Mouse (Mus musculus) liver, postnatal 0 days (tissue): ENCODE data around the gene Trim2. TPM values are rescaled to one million over a fixed set of nuclear protein-coding genes. Genes with fewer than 3 reads are reported as not detected.

Experiments
- ATAC-seq: fragments of 200-750 bp; cut with Nextera tagmentation; 2 replicates; pipeline ENCODE4 v1.8.0; 2017; ENCODE audit warnings: mild to moderate bottlenecking, moderate library complexity
- DNase-seq: peaks from one replicate; pipeline ENCODE4 v3.0.0-alpha.2; 2016
- H3K27ac ChIP-seq: fragments of 300-500 bp; sonication (generic); 2 replicates; pipeline ENCODE4 v1.5.1; 2014; ENCODE audit warnings: antibody characterized with exemption, moderate library complexity, mild to moderate bottlenecking, low read depth
- H3K27me3 ChIP-seq: fragments of 300-500 bp; sonication (generic); 2 replicates; pipeline ENCODE4 v1.6.1; 2014; ENCODE audit warnings: low read length, control low read depth, mixed read lengths; ENCODE audit not compliant: insufficient read depth
- H3K36me3 ChIP-seq: fragments of 300-500 bp; sonication (generic); replicated peaks from 2 replicates; pipeline ENCODE4 v1.6.1; 2014; ENCODE audit warnings: mild to moderate bottlenecking, control low read depth, low read length, moderate library complexity, mixed read lengths; ENCODE audit not compliant: insufficient read depth
- H3K4me1 ChIP-seq: fragments of 300-500 bp; sonication (generic); 2 replicates; pipeline ENCODE4 v1.6.1; 2014; ENCODE audit warnings: antibody characterized with exemption, mild to moderate bottlenecking, control low read depth; ENCODE audit not compliant: insufficient read depth
- H3K4me2 ChIP-seq: fragments of 300-500 bp; sonication (generic); 2 replicates; pipeline ENCODE4 v1.6.1; 2014; ENCODE audit warnings: low read depth, mild to moderate bottlenecking, low read length, moderate library complexity, mixed read lengths
- H3K4me3 ChIP-seq: fragments of 300-500 bp; sonication (generic); 2 replicates; pipeline ENCODE4 v1.5.1; 2014; ENCODE audit warnings: low read depth, low read length
- H3K9ac ChIP-seq: fragments of 300-500 bp; sonication (generic); replicated peaks from 2 replicates; pipeline ENCODE4 v1.6.1; 2014; ENCODE audit warnings: mild to moderate bottlenecking, moderate library complexity
- H3K9me3 ChIP-seq: fragments of 300-500 bp; sonication (generic); 2 replicates; pipeline ENCODE4 v1.6.1; 2016; ENCODE audit warnings: mild to moderate bottlenecking, control low read depth, low read length, mixed read lengths
- CTCF ChIP-seq: sonication (generic); IDR thresholded peaks from 2 replicates; pipeline ENCODE4 v1.5.1; 2016; ENCODE audit warnings: antibody characterized with exemption, low read depth
- EP300 ChIP-seq: IDR thresholded peaks from 2 replicates; pipeline ENCODE4 v1.6.1; 2016; ENCODE audit warnings: antibody characterized with exemption, low read depth, mild to moderate bottlenecking
- WGBS: fragments of 180-500 bp; shearing (Covaris S2); extraction: QIAGEN DNeasy Blood & Tissue Kit; methylation state at CpG from one replicate; pipeline ENCODE4 v1.1.7; 2014; ENCODE audit not compliant: insufficient replicate concordance; 5-methylcytosine and 5-hydroxymethylcytosine counted together
- polyA plus RNA-seq: library from polyadenylated mRNA; unstranded; fragments of >200 nt; fragmentation: Nextera tagmentation; extraction: Ambion mirVana; gene quantifications from 2 replicates; pipeline ENCODE4 v1.2.1, GENCODE M21; 2015

Gene Trim2
- polyA plus RNA-seq, 1 experiment from 2014 or later = 2.7 TPM

DNA sequence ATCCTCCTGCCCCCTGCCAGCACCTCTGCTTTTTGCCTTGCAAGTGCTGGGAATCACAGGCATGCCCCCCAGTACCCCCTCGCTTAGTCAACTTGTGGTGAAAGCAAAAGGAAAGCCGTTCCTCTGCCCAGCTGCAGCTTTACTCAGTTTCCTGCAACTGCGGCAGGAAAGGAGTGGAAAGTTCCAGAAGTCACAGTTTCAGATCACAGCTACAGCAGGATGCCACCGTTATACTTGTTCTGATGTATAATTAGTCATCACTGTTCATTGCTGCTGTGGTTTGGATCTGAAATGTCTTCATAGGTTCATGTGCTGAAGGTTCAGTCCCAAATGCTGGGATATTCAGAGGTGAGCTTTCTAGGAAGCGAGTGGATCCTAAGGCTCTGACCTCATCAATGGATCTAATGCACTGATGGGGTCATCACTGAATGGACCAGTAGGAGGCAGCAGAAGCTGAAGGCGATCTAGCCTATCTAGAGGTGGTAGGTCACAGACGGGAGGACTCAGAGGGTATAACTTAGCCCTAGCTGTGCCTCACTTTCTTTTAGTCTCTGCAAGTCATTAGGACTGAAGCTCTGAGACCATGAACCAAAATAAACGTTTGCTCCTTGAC is 137.2 kb downstream of the Trim2 start:
- H3K4me3 ChIP-seq = no peak overlapping the region
- H3K4me1 ChIP-seq = no peaks in the 10 kb centered on the region
- H3K27ac ChIP-seq = no peak overlapping the region
- H3K27me3 ChIP-seq = no peaks in the 10 kb centered on the region
- H3K36me3 ChIP-seq = peaks cover 10% of the 10 kb centered on the region; the same call in 1 of the 2 replicates
- TF ChIP-seq CTCF (peak; percentile 45), EP300 (no peak)
- no peak for ATAC-seq
- H3K9ac ChIP-seq = no peak overlapping the region
- H3K9me3 ChIP-seq = no peaks in the 10 kb centered on the region
- H3K4me2 ChIP-seq = no peak overlapping the region; the same call in 1 of the 2 replicates
- no peak for DNase-seq
- 43% methylated on average over 8 of the region's 8 CpGs for WGBS

DNA sequence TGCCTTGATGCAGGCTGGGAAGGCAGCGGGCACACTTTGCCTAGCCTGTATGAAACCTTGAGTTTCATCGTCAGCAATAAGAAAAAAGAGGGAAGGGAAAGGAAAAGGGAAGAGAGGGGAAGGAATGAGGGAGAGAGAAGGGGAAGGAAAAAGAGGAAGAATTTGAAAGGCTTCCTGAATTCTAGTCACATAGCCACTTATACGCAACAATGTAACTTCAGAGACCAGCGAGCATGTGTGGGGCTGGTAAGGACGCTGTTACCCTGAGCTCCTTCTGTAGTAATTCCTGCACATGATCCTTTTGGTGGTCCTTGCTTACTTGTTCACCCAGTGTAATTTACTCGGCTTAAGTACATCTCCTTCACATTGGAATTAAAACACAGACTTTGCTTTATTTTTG is 137.7 kb downstream of the Trim2 start:
- no peak for TF ChIP-seq EP300
- TF ChIP-seq CTCF = no peak
- no peak overlapping the region for H3K27ac ChIP-seq
- H3K4me2 ChIP-seq = no peak overlapping the region
- DNase-seq (no peak), ATAC-seq (no peak)
- no peaks in the 10 kb centered on the region for H3K27me3 ChIP-seq
- H3K9me3 ChIP-seq = no peaks in the 10 kb centered on the region
- no peak overlapping the region for H3K9ac ChIP-seq
- WGBS = 51% methylated on average over 6 of the region's 6 CpGs
- H3K4me3 ChIP-seq = no peak overlapping the region
- H3K36me3 ChIP-seq = peaks cover 10% of the 10 kb centered on the region; the same call in 1 of the 2 replicates
- H3K4me1 ChIP-seq = no peaks in the 10 kb centered on the region

GRCm38 (mm10) chr3:84166073-84166472 is 140.6 kb downstream of the Trim2 start:
- H3K4me1 ChIP-seq = no peaks in the 10 kb centered on the region
- DNase-seq (no peak), ATAC-seq (no peak)
- no peaks in the 10 kb centered on the region for H3K27me3 ChIP-seq
- H3K9ac ChIP-seq = no peak overlapping the region
- no peaks in the 10 kb centered on the region for H3K9me3 ChIP-seq
- no peak for TF ChIP-seq EP300
- no peak for TF ChIP-seq CTCF
- H3K4me3 ChIP-seq = no peak overlapping the region
- no peak overlapping the region for H3K4me2 ChIP-seq
- H3K36me3 ChIP-seq = peaks cover 6% of the 10 kb centered on the region; the same call in 1 of the 2 replicates
- no peak overlapping the region for H3K27ac ChIP-seq
- 74% methylated on average over 5 of the region's 5 CpGs for WGBS

DNA sequence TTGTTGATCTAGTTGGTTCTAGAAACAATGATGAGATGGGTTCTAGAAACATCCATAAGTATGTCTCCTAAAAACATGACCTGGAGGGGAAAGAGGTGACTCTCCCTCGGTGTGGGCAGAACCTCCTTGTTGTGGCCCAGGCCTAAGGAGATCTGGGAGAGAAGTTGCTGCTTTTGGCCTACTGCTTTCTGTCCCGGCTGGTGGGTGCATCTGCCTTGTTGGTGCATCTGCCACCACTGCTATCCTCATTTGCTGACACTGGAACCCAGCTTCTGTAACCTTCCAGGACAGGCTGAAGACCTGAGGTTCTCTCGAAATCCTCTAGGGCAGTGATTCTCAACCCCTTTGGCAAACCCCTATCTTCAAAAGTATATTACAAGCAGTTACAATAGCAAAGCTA is 141.3 kb downstream of the Trim2 start:
- H3K36me3 ChIP-seq = peaks cover 6% of the 10 kb centered on the region; the same call in 1 of the 2 replicates
- H3K4me2 ChIP-seq = no peak overlapping the region
- H3K27ac ChIP-seq = no peak overlapping the region
- 86% methylated on average over 3 of the region's 3 CpGs for WGBS
- H3K9me3 ChIP-seq = no peaks in the 10 kb centered on the region
- no peak overlapping the region for H3K9ac ChIP-seq
- no peak overlapping the region for H3K4me3 ChIP-seq
- H3K4me1 ChIP-seq = no peaks in the 10 kb centered on the region
- no peak for ATAC-seq
- no peak for TF ChIP-seq EP300
- TF ChIP-seq CTCF = no peak
- DNase-seq = no peak
- no peaks in the 10 kb centered on the region for H3K27me3 ChIP-seq

- H3K4me1 ChIP-seq = peaks cover 8% of the 10 kb centered on the region
- 84% methylated on average over 4 of the region's 4 CpGs for WGBS
- H3K27me3 ChIP-seq = no peaks in the 10 kb centered on the region
- no peak overlapping the region for H3K27ac ChIP-seq
- H3K4me3 ChIP-seq = no peak overlapping the region
- DNase-seq = no peak
- H3K9ac ChIP-seq = no peak overlapping the region
- no peaks in the 10 kb centered on the region for H3K9me3 ChIP-seq
- no peak for TF ChIP-seq CTCF
- no peak for TF ChIP-seq EP300
- no peak overlapping the region for H3K4me2 ChIP-seq
- 0 out of 2 replicates have a peak, but pooled peaks cover 2% of the 10 kb centered on the region for H3K36me3 ChIP-seq
- no peak for ATAC-seq
Observed at GRCm38 (mm10) chr3:84157559-84158350, 148.9 kb downstream of the Trim2 start.

GRCm38 (mm10) chr3:84157011-84157410 is 149.7 kb downstream of the Trim2 start:
- 0 out of 2 replicates have a peak, but pooled peaks cover 2% of the 10 kb centered on the region for H3K36me3 ChIP-seq
- 78% methylated on average over 4 of the region's 4 CpGs for WGBS

More at GRCm38 (mm10) chr3:84157011-84157410, 149.7 kb downstream of the Trim2 start:
- no peak overlapping the region for H3K4me3 ChIP-seq
- no peak for ATAC-seq
- no peaks in the 10 kb centered on the region for H3K27me3 ChIP-seq
- TF ChIP-seq EP300 = no peak
- no peak for TF ChIP-seq CTCF
- no peaks in the 10 kb centered on the region for H3K9me3 ChIP-seq
- H3K4me2 ChIP-seq = no peak overlapping the region
- H3K4me1 ChIP-seq = peaks cover 8% of the 10 kb centered on the region
- H3K9ac ChIP-seq = no peak overlapping the region
- DNase-seq = no peak
- no peak overlapping the region for H3K27ac ChIP-seq
